Mouse (Mus musculus): ENCODE measurements around the gene Alcam.

GRCm38 (mm10) chr16:52263751-52264150, 190.1 kb downstream of the Alcam start:
- TF ChIP-seq CTCF (conservative IDR thresholded peaks at IDR 0.05; ENCODE audit: insufficient read depth, insufficient read length, low read depth, low read length): no peak
- no peak for TF ChIP-seq POLR2A (IDR thresholded peaks at IDR 0.05; ENCODE audit: low read depth, low read length)

All from kidney, adult 2 months (tissue).